In the genomic region with DNA sequence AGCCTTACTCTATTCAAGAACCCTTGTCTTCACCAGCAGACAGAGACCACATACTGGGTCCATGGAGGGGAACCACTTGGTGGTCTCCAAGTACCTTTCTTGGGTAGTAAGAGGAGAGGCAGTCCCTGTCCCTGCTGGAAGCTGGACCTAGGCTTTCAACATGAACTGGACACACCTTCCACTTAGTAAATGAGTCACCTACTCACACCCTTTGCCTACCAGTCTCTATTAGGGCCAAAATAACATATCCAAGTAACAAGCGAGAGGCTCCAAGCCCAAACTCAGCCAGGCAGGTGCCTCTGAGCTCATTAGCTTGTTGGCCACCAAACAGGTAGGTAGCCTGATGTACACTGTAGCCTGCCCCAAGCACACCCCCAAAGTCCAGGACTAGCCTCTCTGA, we compare ENCODE assay signal across 10 mouse cellular contexts. TPM values are rescaled to one million over a fixed set of nuclear protein-coding genes. Genes with fewer than 3 reads are reported as not detected.
DNase-seq lines count a peak whose midpoint lies in the region; ATAC-seq lines count a peak whose summit lies in the region.
"Had no signal": no experiment of that assay in that cellular context is flagged by ENCODE, and none has a peak within 500 bp of the region (broad histone marks: within the 10 kb centered on the region; RNA-seq: fewer than 3 reads in every experiment).

No protein-coding gene starts in this region.

- H3K4me2 ChIP-seq in heart, embryonic 15.5 days: peak overlapping the region; percentile 75
- peak overlapping the region; percentile 90 for H3K4me2 ChIP-seq in hindbrain, embryonic 12.5 days (replicated peaks)
- H3K4me2 ChIP-seq in midbrain, embryonic 11.5 days: peak overlapping the region; percentile 61

- H3K27ac ChIP-seq in heart, embryonic 15.5 days: peak overlapping the region; percentile 90; the same call in 1 of the 2 replicates
- no peak overlapping the region for H3K27ac ChIP-seq in hindbrain, embryonic 12.5 days
- no peak overlapping the region for H3K27ac ChIP-seq in midbrain, embryonic 11.5 days (ENCODE audit: low read depth, low read length)

- H3K4me3 ChIP-seq in heart, embryonic 15.5 days: peak overlapping the region; percentile 92
- H3K4me3 ChIP-seq in hindbrain, embryonic 12.5 days: peak overlapping the region; percentile 96
- H3K4me3 ChIP-seq in midbrain, embryonic 11.5 days (ENCODE audit: low read depth, low read length): peak overlapping the region; percentile 92

- 66% methylated on average over 1 of the region's 1 CpGs for WGBS in heart, embryonic 15.5 days
- WGBS in hindbrain, embryonic 12.5 days: 90% methylated on average over 1 of the region's 1 CpGs
- 85% methylated on average over 1 of the region's 1 CpGs for WGBS in midbrain, embryonic 11.5 days

- peaks cover 23% of the 10 kb centered on the region for H3K4me1 ChIP-seq in heart, embryonic 15.5 days (replicated peaks)
- H3K4me1 ChIP-seq in hindbrain, embryonic 12.5 days: peaks cover 17% of the 10 kb centered on the region
- peaks cover 13% of the 10 kb centered on the region for H3K4me1 ChIP-seq in midbrain, embryonic 11.5 days (ENCODE audit: control insufficient read depth, insufficient read depth, low read length)

- H3K9ac ChIP-seq in heart, embryonic 15.5 days: peak overlapping the region; percentile 91
- peak overlapping the region; percentile 96 for H3K9ac ChIP-seq in hindbrain, embryonic 12.5 days
- peak overlapping the region; percentile 92 for H3K9ac ChIP-seq in midbrain, embryonic 11.5 days (ENCODE audit: low read length)

- DNase-seq in heart, postnatal 4 days: no peak
- DNase-seq in Muller cell, postnatal 12 days (ENCODE audit: inconsistent ontology term): peak; percentile 5
- DNase-seq in midbrain, embryonic 11.5 days (ENCODE audit: low spot score, missing footprints): no peak
- no peak for DNase-seq in ovary, postnatal 36 days (ENCODE audit: low spot score)
- no peak for DNase-seq in spleen, postnatal 4 days (ENCODE audit: low spot score in 2 of 2)

- H3K36me3 ChIP-seq in heart, embryonic 15.5 days: peaks cover 19% of the 10 kb centered on the region
- peaks cover 39% of the 10 kb centered on the region for H3K36me3 ChIP-seq in hindbrain, embryonic 12.5 days
- peaks cover 13% of the 10 kb centered on the region; the same call in 1 of the 2 replicates for H3K36me3 ChIP-seq in midbrain, embryonic 11.5 days (ENCODE audit: control insufficient read depth, insufficient read depth, low read length)

- no peak for ATAC-seq in heart, embryonic 15.5 days (replicated peaks; ENCODE audit: insufficient number of reproducible peaks, insufficient read depth, low FRiP score, low read depth)
- no peak for ATAC-seq in hindbrain, embryonic 12.5 days (ENCODE audit: low FRiP score)
- no peak for ATAC-seq in midbrain, embryonic 11.5 days (ENCODE audit: low FRiP score)
- ATAC-seq in CD4-positive, CD25-positive, alpha-beta regulatory T cell, adult 4 months: no peak

- no peaks in the 10 kb centered on the region for H3K9me3 ChIP-seq in heart, embryonic 15.5 days (replicated peaks)
- H3K9me3 ChIP-seq in hindbrain, embryonic 12.5 days (replicated peaks): no peaks in the 10 kb centered on the region; the same call in 1 of the 2 replicates
- H3K9me3 ChIP-seq in midbrain, embryonic 11.5 days (ENCODE audit: control insufficient read depth, low read length): no peaks in the 10 kb centered on the region

- H3K27me3 ChIP-seq in heart, embryonic 15.5 days: no peaks in the 10 kb centered on the region
- no peaks in the 10 kb centered on the region for H3K27me3 ChIP-seq in hindbrain, embryonic 12.5 days
- no peaks in the 10 kb centered on the region for H3K27me3 ChIP-seq in midbrain, embryonic 11.5 days (ENCODE audit: control insufficient read depth, insufficient read depth, low read length)
- H3K27me3 ChIP-seq: Patski had no signal

RNA-seq across cellular contexts. Expression of a gene that starts 1.3 kb away (rescaled TPM):
- polyA plus RNA-seq in heart, embryonic 15.5 days (2015; fragmentation: Nextera tagmentation; extraction: Ambion mirVana): 0.18 and 0.24 TPM in 2 replicates
- total RNA-seq in heart, postnatal 4 days (2021): not detected
- not detected in 2 replicates for polyA plus RNA-seq in hindbrain, embryonic 12.5 days (2016; fragmentation: Nextera tagmentation; extraction: Ambion mirVana)
- polyA plus RNA-seq in midbrain, embryonic 11.5 days (2014; fragmentation: Nextera tagmentation; extraction: Ambion mirVana): 0.23 TPM in 1 of 2 replicates, not detected in the other
- not detected for polyA plus RNA-seq in CD4-positive, CD25-positive, alpha-beta regulatory T cell, adult 4 months (2017; shearing (Covaris generic))
- polyA plus RNA-seq: gonadal fat pad, adult 2 months had no signal

RNA-seq across cellular contexts. Expression of a gene that starts 5.6 kb away (rescaled TPM):
- 73.4 and 88.4 TPM in 2 replicates for polyA plus RNA-seq in heart, embryonic 15.5 days (2015; fragmentation: Nextera tagmentation; extraction: Ambion mirVana)
- 100 to 1,000 TPM; 124 to 137 TPM for total RNA-seq in heart, postnatal 4 days (2021)
- 98.8 and 104 TPM in 2 replicates for polyA plus RNA-seq in hindbrain, embryonic 12.5 days (2016; fragmentation: Nextera tagmentation; extraction: Ambion mirVana)
- 97.1 and 110 TPM in 2 replicates for polyA plus RNA-seq in midbrain, embryonic 11.5 days (2014; fragmentation: Nextera tagmentation; extraction: Ambion mirVana)
- polyA plus RNA-seq in CD4-positive, CD25-positive, alpha-beta regulatory T cell, adult 4 months (2017; shearing (Covaris generic)): 10 to 100 TPM; 39.0 to 63.5 TPM

RNA-seq across cellular contexts. Expression of a gene that starts 17.4 kb away (rescaled TPM):
- polyA plus RNA-seq in heart, embryonic 15.5 days (2015; fragmentation: Nextera tagmentation; extraction: Ambion mirVana): 1,122 and 1,401 TPM in 2 replicates
- 1,000 to 10,000 TPM; 1,651 to 1,714 TPM for total RNA-seq in heart, postnatal 4 days (2021)
- 430 and 502 TPM in 2 replicates for polyA plus RNA-seq in hindbrain, embryonic 12.5 days (2016; fragmentation: Nextera tagmentation; extraction: Ambion mirVana)
- polyA plus RNA-seq in midbrain, embryonic 11.5 days (2014; fragmentation: Nextera tagmentation; extraction: Ambion mirVana): 466 and 531 TPM in 2 replicates
- 100 to 1,000 TPM; 191 to 317 TPM for polyA plus RNA-seq in CD4-positive, CD25-positive, alpha-beta regulatory T cell, adult 4 months (2017; shearing (Covaris generic))

RNA-seq across cellular contexts. Expression of a gene that starts 25.6 kb away (rescaled TPM):
- 0.68 and 1.5 TPM in 2 replicates for polyA plus RNA-seq in heart, embryonic 15.5 days (2015; fragmentation: Nextera tagmentation; extraction: Ambion mirVana)
- under 1 TPM; 0.54 to 0.79 TPM for total RNA-seq in heart, postnatal 4 days (2021)
- 0.67 TPM in 1 of 2 replicates, not detected in the other for polyA plus RNA-seq in hindbrain, embryonic 12.5 days (2016; fragmentation: Nextera tagmentation; extraction: Ambion mirVana)
- polyA plus RNA-seq in midbrain, embryonic 11.5 days (2014; fragmentation: Nextera tagmentation; extraction: Ambion mirVana): 0.16 TPM in 1 of 2 replicates, not detected in the other
- not detected for polyA plus RNA-seq in CD4-positive, CD25-positive, alpha-beta regulatory T cell, adult 4 months (2017; shearing (Covaris generic))
- polyA plus RNA-seq: Patski had no signal

RNA-seq across cellular contexts. Expression of a gene that starts 53.0 kb away (rescaled TPM):
- 0.47 and 2.9 TPM in 2 replicates for polyA plus RNA-seq in heart, embryonic 15.5 days (2015; fragmentation: Nextera tagmentation; extraction: Ambion mirVana)
- under 1 TPM; 0.20 to 0.24 TPM for total RNA-seq in heart, postnatal 4 days (2021)
- polyA plus RNA-seq in hindbrain, embryonic 12.5 days (2016; fragmentation: Nextera tagmentation; extraction: Ambion mirVana): 0.34 and 0.39 TPM in 2 replicates
- 0.36 and 0.41 TPM in 2 replicates for polyA plus RNA-seq in midbrain, embryonic 11.5 days (2014; fragmentation: Nextera tagmentation; extraction: Ambion mirVana)
- polyA plus RNA-seq in CD4-positive, CD25-positive, alpha-beta regulatory T cell, adult 4 months (2017; shearing (Covaris generic)): 100 to 1,000 TPM; 178 to 289 TPM
